Mouse (Mus musculus) ZHBTc4 (cell line): ENCODE data around the gene Mamdc4.
"Not testable (repeated sequence)": the region's sequence is repeated elsewhere in the genome, so short reads cannot be mapped to it uniquely, and the experiment has no call there.

Source experiments
- DNase-seq: peaks from one replicate; pipeline ENCODE4 v3.0.0-alpha.2; 2011; ENCODE audit warnings: low read depth, low spot score

Gene Mamdc4

DNA sequence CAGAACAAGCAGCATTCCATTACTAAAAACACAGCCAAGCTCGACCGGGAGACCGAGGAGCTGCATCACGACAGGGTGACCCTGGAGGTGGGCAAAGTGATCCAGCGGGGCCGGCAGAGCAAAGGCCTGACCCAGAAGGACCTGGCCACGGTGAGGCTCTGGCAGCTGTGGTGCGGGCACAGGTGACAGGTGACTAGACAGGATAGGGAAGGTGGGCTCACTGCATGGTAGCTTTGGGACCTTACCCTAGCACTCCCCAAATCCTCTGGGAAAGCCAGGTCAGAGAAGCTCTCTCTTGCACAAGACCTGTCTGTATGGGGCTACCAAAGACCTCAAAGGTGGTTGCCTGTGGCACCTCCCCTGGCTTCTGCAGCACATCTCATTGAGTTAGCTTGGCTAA, 14.1 kb downstream of the Mamdc4 start:
- no peak for DNase-seq

DNA sequence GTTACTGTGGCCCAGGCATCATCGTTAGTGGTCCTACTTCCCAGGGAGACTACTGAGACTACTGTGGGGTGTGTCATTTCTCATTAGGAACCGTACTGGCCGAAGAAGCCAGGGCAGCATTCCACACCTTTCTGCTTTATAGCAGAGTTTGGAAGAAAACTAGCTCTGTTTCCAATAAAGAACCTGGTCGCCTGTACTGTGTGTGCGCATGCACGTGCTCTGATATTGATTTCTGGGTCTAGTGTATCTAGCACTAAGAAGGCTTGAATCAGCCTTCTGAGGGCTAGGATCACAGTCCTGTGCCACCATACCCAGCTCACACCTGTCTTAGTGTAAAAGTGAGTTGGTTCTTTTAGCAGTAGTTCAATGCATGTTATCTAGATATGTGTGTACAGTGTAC, 15.9 kb downstream of the Mamdc4 start:
- DNase-seq: no peak

DNA sequence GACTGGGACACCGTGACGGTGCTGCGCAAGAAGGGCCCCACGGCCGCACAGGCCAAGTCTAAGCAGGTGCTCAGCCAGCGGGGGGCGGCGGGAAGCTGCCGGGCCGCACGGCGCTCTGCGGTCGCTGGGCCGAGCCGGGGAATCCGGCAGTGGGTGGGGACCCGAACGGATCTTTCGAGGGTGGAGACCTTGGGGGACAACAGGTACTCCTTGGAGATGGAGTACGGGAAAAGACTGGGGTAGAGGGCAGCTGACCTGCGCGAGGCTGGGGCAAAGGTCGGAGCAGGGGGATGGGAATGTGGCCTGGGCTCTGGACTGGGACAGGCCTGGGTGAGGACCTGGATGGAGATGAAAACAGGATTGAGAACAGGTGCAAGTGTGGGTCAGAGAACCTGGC, 16.7 kb downstream of the Mamdc4 start:
- no peak for DNase-seq

GRCm38 (mm10) chr2:25557221-25557963, 17.3 kb downstream of the Mamdc4 start, which contains the start of gene Edf1:
Gene Edf1 (plus strand): TSS chr2:25557847.
- peak; percentile 96 for DNase-seq

GRCm38 (mm10) chr2:25556296-25556695, 18.3 kb downstream of the Mamdc4 start:
- no peak for DNase-seq

GRCm38 (mm10) chr2:25555479-25555878, 19.2 kb downstream of the Mamdc4 start:
- not testable (repeated sequence) for DNase-seq

GRCm38 (mm10) chr2:25553171-25553786, 21.4 kb downstream of the Mamdc4 start:
- not testable (repeated sequence) for DNase-seq

DNA sequence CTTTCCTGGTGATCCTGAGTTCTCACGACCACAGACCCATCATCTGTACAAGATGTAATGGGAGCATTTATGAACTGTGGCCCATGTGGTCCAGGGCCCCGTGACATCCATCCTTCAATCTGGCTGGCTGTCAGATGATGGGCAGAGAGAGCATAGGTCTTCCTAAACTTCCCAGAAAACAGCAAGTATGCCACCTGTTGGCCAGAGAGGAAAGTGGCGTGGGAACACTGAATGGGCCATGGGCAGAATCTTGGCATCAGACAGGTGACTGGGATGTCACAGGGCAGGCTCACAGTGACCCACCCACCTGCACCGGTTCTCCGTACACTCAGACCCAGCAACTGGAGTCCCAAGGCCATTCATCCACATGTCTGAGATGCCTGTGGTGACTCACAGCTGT, 23.5 kb downstream of the Mamdc4 start:
- DNase-seq: peak; percentile 54

- no peak for DNase-seq
Observed at GRCm38 (mm10) chr2:25549021-25549991, 25.3 kb downstream of the Mamdc4 start.

GRCm38 (mm10) chr2:25546811-25547491, 27.7 kb downstream of the Mamdc4 start, which contains the start of gene Traf2:
Gene Traf2 (minus strand): TSS chr2:25546940.
- peak; percentile 100 for DNase-seq

GRCm38 (mm10) chr2:25545996-25546810, 28.4 kb downstream of the Mamdc4 start:
- peak; percentile 30 for DNase-seq

- DNase-seq: peak; percentile 16
Observed at GRCm38 (mm10) chr2:25541644-25542367, 32.8 kb downstream of the Mamdc4 start.

DNA sequence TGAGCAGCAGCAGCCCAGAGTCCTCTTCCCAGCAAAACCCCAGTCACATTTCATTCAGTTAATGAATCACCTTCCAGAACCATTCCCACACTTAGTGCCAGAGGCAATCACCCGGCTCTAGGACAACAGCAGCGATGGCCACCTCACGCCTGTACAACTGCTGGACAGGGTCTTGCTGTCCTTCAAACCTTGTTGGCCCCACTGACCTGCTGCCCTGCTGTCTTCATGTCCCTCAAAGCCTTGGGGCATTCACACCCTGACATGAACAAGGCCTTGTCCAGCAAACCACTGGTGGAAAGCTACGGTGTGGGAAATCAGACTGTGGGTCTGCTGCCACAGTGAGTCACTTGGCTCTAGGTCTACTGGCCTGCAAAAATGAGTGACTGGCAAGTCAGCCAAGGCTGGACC, 34.1 kb downstream of the Mamdc4 start:
- DNase-seq: no peak

DNA sequence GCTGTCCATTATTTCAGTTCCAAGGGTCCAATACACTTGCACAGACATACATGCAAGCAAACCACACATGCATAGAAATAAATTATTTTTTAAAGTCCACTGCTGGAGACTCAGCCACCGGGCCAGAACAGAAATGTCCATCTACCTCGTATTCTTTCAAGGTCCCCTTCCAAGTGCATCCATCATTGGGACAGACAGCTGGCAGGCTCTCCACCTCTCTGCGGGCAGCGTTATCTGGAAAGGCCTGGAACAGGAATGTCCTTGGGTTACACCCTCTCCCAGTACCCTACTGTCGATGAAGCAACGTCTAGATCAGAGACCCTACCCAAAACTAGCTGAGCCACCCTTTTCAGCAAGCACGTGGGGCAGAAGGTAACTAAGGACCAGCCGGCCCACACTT, 38.1 kb downstream of the Mamdc4 start:
- DNase-seq: no peak

- no peak for DNase-seq
Observed at GRCm38 (mm10) chr2:25534866-25535182, 39.8 kb downstream of the Mamdc4 start.

- DNase-seq: no peak
Observed at GRCm38 (mm10) chr2:25534178-25534865, 40.3 kb downstream of the Mamdc4 start.

- no peak for DNase-seq
Observed at GRCm38 (mm10) chr2:25533707-25534106, 40.9 kb downstream of the Mamdc4 start.

DNA sequence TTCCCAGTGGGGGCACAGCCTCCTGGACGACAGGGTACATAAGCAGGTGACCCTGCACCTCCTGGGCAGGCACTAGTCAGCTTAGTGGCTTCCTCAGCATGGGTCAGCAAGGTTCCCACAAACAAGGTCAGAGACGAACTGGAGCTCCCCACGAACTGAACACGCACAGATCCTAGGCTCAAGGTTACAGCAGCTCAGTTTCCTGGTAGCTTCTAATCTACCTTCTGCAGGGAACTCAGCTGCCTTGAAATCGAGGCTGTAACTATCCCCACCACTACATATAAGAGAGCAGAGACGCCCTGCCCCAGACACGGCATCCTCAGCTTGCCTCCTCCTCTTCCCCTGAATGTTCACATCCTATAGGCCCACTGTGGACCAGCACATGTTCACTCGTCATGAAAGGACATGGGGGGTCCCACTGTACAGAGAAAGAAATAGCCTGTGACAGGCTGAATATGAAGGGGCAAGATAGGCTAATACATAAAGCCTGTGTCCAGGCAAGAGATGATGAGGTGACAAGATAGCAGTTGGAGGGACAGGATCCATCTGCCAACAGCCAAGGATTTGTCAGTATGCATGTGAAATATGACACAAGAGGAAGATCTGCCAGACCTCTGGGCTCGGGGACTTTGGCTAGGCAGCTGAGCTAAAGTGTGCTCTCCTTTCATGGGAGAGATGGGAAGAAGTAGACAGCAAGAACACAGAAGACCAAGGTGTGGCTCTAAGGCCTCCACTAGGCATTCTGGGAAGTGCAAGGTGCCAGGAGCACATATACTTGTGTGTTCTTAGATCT, 47.9 kb downstream of the Mamdc4 start:
- no peak for DNase-seq
